Mouse (Mus musculus) c-Kit-positive CD71-negative TER-119-negative erythroid progenitor cells, embryonic 14.5 days (primary cell): ENCODE data around the gene Lhfpl3.

Experiments
- DNase-seq: peaks from one replicate; pipeline ENCODE4 v3.0.0-alpha.2; 2013; ENCODE audit warnings: low read depth

The Lhfpl3 gene

DNA sequence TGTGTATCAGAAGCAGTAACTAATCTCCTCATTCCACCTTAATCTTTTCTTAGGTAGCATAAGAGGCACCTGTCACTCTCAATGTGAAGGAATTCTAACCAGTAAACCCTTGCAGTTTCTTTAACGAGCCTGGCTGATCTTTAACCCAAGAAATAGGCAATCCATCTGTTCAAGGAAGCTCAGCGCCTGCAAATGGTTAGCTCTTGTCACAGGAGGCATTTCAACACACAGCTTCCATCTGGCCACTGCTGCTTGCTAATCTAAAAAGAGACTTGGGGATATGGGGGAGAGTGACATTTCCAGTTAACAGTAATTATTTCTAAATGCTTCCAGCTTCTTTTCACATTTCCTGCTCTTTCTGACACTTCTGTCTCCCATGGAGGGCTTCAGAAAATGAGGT lies 182.9 kb downstream of the Lhfpl3 start:
- DNase-seq, result no peak

DNA sequence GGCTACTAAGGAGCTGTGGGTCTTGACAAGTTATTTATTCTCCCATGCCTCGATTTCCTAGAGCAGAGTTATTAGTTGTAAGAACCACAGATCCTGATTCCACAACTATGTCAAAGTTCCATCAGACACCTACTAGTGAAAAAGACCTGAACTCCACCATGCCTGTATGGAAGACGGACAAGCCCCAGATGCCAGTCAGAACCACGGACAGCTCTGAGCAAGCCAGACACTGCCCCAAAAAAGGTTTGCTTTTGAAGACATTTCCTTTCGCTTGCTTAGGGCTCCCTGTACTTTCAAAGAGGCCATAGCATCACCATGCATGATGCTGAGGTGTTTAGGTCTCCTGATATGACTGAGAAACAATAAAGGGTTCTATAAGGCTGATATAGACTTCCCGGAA lies 197.4 kb downstream of the Lhfpl3 start:
- DNase-seq, result no peak

DNA sequence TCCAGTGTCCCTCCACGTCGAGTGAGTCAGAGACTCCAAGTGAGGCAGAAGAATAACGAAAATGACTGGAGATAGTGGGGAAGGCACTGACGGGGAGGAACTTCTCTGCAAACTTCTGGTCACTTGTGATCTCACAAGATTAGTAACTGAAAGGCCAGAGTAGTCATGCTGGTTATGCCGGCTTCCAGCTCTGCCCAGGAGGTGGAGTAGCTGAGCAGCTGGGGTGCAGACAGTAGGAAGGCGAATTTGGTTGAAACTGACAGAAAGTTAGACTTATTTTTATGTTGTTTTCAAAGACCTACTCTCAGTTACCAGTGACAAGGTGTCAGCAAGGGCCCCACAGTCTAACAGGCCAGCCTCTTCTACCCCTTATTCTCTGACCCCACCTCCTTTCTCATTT lies 217.4 kb downstream of the Lhfpl3 start:
- DNase-seq, result no peak

DNA sequence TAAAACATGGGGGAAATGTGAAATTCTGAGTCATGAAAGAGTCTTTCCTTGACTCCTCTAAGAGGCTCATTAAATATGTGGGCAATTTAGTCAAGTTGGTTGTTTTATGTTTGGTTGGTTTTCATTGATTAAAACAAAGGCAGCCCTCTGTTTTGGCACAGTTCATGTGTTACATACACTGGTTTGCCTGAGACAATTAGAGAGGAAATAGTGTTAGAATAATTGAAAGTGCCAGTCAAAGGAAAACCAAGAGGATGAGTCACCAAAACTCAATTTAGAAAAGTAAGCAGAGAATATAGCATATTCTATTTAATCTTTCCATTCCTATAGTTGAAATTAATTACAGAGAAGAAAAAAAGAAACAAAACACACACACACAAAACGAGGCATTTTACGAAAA lies 240.9 kb downstream of the Lhfpl3 start:
- no peak for DNase-seq

DNA sequence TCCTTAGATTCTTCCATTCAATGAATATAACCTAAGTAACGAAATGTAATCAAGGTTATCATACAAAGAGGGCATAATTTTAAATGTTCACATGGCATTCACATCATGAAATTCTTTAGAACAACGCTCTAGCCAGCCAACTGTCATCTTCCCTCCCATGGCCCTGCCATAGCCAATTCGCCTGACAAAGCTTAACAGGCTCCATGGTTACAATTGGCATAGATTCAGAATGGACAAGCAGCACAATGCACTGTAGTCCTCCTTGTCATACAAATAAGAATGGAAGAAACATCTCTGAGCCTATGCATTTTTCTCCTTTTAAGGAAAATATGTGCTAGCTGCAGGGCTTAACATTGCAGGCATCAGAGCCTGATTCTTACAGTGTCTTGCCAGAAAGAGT lies 254.0 kb downstream of the Lhfpl3 start:
- no peak for DNase-seq

DNA sequence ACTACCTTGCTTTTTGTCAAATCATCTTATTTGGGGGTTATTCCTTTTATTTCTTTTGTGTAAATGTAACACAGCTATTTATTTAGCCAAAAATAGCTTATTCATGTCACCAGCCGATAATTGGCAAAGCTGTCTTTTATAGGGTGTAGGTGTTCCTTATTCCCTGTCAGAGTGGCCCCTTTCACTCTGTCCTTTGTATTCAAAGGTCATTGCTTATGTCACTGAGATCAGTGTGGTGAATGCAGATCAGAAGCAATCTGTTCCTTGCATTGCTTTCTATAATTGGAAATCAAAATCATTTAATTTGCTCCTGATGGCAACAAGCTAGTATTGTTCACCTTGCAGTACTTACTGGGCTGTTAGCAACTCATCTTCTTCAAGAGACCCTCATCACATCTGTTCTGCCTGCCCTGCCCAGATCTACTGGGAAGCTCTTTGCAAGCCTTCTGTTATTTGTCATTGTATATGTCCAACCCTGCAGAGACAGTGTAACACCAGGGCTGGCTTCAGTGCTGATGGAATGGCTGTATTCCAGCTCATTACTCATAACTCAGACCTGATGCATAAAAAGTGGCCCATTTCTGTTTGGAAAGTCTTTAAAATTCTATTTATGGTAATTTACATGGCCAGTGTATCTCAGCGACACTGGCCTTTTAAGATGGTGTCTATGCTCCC lies 257.4 kb downstream of the Lhfpl3 start:
- DNase-seq, result no peak

DNA sequence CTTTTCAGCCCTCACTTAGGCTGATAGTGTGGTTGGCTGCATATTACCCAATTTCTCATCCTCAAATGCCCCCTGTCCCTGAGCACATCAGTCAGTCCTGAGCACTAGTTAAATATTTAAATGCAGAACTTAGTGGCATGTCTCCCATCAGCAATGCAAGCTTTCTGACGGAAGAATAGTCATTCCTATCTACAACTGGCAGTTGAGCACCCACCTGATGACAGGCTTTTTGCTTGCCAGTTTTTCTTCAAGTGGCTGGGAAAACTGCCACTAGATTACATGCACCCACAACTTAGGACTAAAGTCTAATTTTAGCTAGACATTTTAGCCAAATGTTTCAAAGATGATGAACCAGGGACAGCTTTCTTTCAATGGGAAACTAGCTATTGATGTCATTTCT lies 260.3 kb downstream of the Lhfpl3 start:
- DNase-seq, result no peak

DNA sequence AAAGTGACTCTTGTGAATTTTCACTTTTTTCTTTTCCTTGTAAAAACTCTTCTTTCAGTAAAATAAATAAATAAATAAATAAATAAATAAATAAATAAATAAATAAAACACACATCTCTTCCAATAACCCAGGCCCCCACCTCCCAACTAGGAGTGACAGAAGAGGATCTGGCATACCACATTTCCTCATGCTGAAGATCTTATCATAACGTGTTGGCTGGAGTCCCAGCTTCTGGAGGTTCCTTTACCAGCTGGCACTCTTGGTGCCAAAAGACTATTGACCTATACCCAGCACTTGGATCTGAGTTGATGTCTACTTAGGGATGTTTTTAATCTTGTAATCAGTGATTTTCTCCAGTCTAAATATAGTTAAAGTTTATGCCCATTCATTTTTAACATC lies 264.6 kb downstream of the Lhfpl3 start:
- no peak for DNase-seq

DNA sequence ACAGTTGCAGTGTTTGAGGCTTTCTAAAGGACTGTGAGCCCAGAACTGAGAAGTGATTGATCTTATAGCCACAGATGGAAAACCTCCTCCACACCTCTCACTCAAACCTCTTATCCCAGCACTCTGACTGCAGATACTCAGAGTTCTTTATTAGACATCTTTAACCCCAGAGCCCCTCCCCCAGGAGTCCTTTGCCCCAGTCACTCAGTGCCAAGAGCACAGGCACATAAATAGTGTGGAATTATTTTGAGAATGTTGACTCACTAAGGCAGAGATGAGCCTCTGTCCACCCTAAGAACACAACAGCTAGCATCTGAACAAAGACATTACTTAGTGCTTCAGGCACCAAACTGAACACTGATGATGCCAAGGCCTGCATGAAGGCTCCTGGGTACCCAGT lies 268.1 kb downstream of the Lhfpl3 start:
- DNase-seq, result no peak

DNA sequence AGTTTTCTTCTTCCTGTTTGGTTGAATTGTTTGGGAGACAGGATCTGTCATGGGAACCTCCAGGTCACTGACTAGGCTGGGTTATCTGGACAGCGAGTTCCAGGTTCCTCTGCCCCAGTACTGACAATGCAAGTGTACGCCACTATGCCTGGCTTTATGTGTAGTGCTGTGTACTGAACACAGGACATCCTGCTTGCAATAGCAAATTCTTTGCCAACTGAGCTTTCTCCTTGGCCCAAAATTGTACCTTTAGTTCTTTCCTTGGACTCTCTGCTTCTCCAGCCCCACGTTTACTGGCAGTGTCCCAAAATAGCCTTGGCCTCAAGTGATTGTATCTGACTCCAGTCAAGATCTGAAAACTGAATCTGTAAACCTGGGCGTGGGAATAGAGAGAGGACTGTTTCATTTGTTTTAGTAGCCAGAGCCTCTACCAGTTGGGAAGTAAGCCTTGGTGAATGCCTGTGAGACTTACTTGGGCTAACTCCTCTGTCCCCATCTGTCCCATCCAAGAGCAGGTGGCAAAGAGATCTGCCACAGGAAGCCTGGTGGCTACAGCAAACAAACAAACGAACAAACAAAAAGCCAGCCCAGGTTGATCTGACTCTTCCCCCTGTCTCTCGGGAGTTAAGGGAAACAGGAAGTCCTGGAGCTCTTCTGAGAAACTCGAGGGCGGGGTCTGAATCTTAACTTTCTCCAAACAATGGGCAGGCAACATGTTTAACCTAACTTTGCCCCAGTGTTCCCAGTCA lies 269.9 kb downstream of the Lhfpl3 start:
- no peak for DNase-seq

DNA sequence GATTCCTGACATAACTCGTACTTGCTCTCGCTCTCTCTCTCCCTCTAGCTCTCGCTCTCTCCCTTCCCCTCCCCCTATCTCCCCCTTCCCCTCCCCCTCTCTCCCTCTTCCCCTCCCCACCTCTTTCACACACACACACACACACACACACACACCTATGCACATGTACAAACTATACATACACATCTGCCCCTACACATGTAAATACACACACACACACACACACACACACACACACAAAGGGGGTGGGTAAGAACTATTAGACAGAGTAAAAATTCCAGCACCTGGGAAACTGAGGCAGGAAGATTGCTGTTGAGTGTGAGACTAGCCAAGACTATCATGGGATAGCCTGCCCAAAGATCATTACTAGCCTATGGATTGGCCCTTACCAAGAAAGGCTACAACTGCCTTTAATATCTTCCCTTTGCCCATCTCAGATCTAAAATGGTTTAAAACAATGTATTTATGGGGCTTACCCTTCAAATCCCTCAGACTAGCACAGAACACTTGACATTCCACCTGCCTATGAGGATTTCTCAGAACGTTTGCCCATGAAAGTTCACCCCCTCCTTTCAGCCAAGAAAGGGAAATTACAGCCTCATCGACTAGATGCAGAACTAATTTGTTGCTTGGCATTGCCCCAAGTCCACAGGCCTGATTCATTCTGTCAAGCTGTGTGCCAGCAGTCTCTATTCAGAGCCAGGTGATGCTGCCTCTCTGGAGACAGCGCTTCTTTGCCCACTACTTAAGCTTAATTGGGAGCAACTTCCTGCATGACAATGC lies 289.3 kb downstream of the Lhfpl3 start:
- DNase-seq, result no peak

DNA sequence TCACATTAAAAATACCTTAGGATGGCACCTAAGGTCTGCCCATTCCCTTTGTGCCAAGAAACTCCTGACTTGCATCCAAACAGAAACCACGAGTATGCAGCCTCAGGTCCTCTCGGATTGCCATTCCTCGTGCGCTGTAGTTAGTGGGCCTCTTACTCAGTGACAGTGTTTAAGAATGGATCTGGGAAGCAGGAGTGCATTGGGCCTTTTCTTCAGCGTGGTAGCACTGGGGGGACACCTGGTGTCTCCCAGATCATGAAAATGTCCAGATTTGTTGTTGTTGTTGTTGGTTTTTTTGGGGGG lies 289.8 kb downstream of the Lhfpl3 start:
- DNase-seq, result no peak

DNA sequence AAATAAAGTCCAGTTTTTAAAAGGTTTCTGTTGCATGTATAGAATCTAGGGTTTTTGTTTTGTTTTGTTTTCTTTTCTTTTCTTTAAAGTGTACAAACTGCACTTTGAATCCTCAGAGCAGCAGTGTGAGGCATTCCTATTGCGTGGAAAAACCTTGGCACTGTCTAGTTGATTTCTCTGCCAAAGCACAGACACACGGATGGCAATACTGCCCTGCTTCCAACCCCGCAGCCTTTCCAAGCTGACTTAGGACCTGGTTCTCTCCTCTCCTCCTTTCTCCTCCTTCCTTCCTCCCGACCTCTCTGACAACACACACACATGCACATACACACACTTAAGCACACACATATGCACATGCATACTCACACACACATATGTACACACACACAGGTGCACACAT lies 294.6 kb downstream of the Lhfpl3 start:
- DNase-seq, result no peak

DNA sequence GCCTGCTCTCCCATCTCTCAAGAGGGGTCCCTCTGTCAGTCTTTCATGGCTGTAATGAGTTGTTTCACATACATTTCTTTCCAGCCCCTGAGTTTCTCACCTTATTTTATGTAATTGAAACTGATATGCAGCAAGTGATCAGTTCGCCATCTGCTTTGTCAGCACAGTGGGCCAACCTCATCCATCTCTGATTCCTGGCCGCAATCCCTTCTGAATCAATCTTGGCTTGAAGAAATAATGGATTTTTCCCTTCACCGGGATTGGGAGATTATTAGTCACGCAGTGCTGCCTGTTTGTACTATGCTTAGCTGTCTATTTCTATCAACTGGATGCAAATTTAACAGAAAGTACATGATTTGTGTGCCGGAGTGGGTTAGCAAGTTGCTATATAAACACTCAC lies 297.0 kb downstream of the Lhfpl3 start:
- DNase-seq, result no peak

DNA sequence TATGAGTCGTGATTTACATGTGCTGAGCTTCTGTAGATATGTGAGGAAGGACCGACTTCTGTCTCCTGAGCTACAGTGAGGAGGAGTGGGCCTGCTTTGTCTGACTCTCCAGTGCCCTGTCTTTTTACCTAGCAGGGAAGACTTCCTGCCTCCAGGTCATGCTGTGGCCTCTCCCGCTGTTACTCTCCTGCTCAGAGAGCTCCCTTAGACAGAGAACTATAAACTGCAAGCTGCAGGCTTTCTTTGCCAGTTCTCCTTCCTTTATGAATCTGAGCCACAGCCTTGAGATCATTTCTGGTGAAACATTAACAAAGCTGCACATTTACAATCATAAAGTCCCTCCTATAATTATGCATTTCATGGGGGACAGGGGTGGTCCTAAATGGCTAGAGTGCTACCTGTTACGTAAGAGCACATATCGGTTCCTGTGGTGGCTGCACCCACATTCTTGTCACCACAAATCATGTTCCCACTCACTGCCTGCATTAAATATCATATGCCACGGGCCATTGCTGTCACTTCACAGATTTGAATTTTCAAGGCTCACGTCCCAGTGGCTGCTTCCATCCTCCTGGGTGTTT lies 303.3 kb downstream of the Lhfpl3 start:
- no peak for DNase-seq

DNA sequence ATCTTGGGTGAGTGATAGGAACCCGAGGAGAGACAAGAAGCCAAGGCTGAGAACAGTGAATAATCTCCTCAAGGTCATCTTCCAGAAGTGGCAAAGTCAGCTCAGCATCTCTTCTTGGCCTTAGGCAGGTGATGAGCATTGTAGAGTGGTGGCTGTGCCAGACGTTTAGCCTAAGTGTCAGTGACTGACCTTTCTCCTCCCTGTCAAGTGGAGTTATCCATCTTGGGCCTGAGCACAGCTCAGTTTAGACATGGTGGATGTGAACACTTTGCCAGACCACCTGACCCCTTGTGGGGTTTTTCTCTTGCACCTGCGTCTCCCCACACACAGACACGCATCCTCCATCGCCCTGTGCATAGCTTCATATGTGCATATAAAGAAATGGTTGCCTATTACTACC lies 305.6 kb downstream of the Lhfpl3 start:
- no peak for DNase-seq

DNA sequence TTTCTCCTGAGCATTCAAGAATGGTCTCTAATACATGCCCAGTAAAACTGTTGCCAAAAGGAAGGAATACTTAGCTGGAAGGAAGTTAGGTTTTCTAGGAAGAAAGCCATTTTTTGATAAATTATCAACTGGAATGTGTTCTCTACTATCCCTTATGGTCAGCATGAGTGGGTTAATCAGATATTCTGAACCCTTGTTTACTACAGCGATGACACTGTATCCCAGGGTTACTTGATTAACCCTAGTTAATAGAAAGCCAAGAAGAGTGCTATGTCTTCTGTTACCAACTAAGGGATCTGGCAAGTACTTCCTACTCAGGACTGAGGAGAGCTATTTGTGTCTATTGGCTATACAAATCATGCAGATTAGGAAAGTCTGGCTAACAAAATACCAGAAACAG lies 349.0 kb downstream of the Lhfpl3 start:
- no peak for DNase-seq

DNA sequence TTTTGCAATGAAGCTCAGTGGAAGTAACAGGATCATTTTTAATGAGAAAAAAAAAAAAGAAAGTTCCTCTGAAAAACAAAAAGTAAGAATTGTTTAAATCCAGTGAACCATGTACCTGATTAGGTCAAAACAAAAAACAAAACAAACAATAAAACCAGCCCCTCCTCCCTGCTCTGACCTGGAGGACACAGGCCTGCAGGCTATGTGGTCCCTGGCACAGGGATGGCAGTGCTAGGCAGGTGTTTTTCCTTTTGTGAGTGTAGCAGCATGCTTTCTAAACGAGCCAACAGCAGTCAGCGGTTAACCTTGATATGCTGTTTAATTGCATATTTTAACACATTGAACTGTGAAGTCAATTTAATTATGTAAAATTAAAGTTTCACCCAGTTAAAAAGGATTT lies 360.7 kb downstream of the Lhfpl3 start:
- no peak for DNase-seq

DNA sequence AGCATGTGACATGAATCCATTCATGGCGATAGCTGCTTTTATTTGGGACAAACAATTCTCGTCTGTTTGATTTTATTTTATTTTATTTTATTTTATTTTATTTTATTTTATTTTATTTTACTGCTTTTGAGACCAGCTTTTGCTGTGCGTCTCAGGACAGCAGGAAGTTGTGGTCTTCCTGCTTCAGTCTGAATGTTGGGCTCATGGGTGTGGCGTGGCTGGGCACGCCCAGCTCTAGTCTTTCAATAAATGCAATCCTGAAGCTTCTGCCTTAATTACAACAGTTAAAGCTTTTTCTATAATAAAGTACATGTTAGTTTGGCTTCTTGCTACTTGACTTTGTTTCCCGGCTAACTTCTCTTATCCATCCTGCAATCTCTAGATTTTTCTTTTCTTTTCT lies 365.4 kb downstream of the Lhfpl3 start:
- DNase-seq, result no peak

DNA sequence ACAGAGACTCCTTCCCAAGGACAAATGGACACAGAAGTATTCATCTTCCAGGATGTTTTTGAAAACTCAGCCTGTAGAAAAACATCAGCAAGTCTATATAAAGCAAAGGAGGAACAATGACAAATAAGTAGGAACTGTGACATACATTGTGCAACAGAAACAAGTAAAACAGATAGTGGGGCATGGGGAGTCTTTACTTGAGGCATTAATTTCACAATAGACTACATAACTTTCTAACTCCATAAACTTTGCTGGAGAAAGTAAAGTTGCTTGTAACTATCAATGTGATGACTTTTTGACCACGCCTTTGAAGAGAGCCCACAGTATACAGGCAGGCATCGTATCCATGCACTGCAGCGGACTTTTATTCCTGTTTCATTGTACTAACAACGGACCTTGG lies 368.4 kb downstream of the Lhfpl3 start:
- DNase-seq, result no peak

DNA sequence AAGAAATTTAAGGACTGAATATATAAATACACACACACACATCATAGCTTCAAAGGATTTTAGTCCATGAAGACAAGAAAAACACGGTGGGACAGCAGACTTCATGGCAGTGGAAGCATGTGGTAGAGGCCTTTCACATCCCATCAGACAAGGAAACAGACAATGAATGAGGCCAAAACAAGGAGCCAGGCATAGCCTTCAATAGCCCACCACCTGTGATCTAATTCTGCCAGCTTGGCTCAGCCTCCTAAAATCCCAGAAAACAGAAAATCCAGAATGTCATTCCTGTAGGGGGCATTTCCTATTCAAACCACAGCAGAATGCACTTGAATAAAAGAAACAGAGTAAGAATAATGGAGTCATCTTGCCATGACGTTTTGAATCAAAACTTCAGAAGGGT lies 381.0 kb downstream of the Lhfpl3 start:
- DNase-seq, result no peak

DNA sequence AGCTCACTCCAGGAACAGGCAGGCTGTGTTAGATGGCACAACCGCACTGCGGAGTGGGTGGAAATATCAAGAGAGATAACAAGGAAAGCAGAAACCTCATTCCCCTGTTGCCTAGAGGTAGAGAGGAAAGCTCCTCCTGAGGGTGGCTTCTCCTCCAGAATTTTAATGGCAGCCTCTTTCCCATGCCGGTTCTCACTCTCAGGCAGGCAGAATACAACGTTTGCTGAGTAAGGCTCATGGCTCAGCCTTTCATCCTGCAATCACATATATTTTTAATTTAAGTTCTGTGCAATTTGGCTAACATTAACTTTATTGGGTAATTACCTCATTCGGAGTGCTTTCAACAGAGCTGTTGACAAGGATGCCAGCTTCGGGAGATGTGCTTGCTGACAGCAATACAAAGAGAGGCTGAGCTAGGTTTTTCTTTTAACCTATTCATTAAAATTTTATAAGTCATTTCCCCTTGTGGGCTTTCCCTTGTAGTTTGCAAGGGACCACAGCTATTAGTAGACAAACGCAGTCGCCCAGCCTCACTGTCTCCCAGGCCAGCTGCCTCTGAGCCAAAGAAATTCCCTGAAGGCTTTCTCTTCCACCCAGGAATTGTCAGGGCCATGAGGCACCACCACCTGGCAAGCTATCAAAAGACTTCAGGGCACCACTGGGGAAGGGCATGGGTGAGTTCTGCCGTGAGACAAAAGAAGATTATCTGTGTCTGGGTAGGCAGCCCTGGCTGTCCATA lies 394.5 kb downstream of the Lhfpl3 start:
- no peak for DNase-seq
